ENCODE assay signal across 8 mouse cellular contexts in the genomic region with DNA sequence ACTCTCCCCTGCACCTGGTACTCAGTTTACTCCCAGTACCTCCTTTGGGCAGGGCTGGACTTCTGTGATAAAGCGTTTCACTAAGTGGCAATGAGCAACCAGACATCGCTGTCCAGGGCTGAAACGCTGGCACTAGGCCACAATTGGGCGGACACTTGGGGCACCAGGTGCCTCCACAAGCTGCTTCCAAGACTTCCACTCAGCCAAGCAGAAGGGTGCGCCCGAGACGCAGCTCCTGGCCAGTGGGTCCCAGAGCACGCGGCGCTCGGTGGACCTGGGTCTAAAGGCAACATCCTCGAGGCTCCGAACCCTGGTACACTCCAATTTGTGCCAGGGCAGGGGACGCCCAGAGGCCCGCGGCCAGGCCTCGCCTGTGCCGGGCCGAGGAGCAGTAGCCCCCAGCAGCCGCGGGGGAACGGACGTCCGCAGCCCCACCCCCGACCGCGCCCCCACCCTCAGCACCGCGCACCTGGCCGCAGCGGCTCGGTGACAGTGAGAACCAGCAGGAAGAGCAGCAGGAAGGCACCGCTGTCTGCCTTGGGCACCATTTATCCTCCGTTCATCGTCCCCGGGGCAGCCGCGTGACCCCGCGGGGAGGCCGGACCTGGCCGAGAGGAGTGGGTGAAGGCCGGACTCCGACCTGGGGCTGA. TPM values are rescaled to one million over a fixed set of nuclear protein-coding genes. Genes with fewer than 3 reads are reported as not detected.
DNase-seq lines count a peak whose midpoint lies in the region; ATAC-seq and TF ChIP-seq lines count a peak whose summit lies in the region.

No protein-coding gene starts in this region.

- ATAC-seq in cerebellum, adult (ENCODE audit: insufficient number of reproducible peaks, low FRiP score, low TSS enrichment) = peak; percentile 65
- ATAC-seq in forebrain, embryonic 13.5 days = peak; percentile 59
- ATAC-seq in heart, postnatal 0 days (ENCODE audit: insufficient read depth, low read depth) = peak; percentile 42
- ATAC-seq in liver, postnatal 0 days = peak; percentile 60
- ATAC-seq in neural tube, embryonic 15.5 days (ENCODE audit: low FRiP score) = peak; percentile 70

- peak overlapping the region; percentile 73 for H3K4me2 ChIP-seq in forebrain, embryonic 13.5 days
- H3K4me2 ChIP-seq in heart, postnatal 0 days (ENCODE audit: low read depth, low read length) = peak overlapping the region; percentile 87
- H3K4me2 ChIP-seq in liver, postnatal 0 days (ENCODE audit: low read depth, low read length) = peak overlapping the region; percentile 94
- peak overlapping the region; percentile 85 for H3K4me2 ChIP-seq in neural tube, embryonic 15.5 days

- DNase-seq in MN1 (ENCODE audit: low spot score) = peak; percentile 93
- peak; percentile 50 for DNase-seq in heart, postnatal 0 days (ENCODE audit: low spot score)
- DNase-seq in kidney, postnatal 36 days = peak; percentile 94 to 95
- DNase-seq in liver, postnatal 0 days = peak; percentile 87
- peak; percentile 83 for DNase-seq in urinary bladder, postnatal 14 days (ENCODE audit: low spot score)

- H3K9me3 ChIP-seq in forebrain, embryonic 13.5 days (replicated peaks) = no peaks in the 10 kb centered on the region
- no peaks in the 10 kb centered on the region for H3K9me3 ChIP-seq in heart, postnatal 0 days (replicated peaks; ENCODE audit: control insufficient read depth, low read length)
- H3K9me3 ChIP-seq in liver, postnatal 0 days (ENCODE audit: low read length) = no peaks in the 10 kb centered on the region
- H3K9me3 ChIP-seq in neural tube, embryonic 15.5 days (replicated peaks) = no peaks in the 10 kb centered on the region

- no peak for TF ChIP-seq EP300 in heart, postnatal 0 days (IDR thresholded peaks at IDR 0.05; ENCODE audit: low read depth)
- 0 out of 2 replicates have a peak, but pooled peaks have one; percentile 13 for TF ChIP-seq EP300 in liver, postnatal 0 days (IDR thresholded peaks at IDR 0.05; ENCODE audit: low read depth)

- no peaks in the 10 kb centered on the region for H3K36me3 ChIP-seq in forebrain, embryonic 13.5 days (ENCODE audit: poor library complexity, severe bottlenecking)
- 0 out of 2 replicates have a peak, but pooled peaks cover 4% of the 10 kb centered on the region for H3K36me3 ChIP-seq in heart, postnatal 0 days (replicated peaks; ENCODE audit: control insufficient read depth, insufficient read depth, low read length)
- no peaks in the 10 kb centered on the region for H3K36me3 ChIP-seq in liver, postnatal 0 days (replicated peaks; ENCODE audit: insufficient read depth, low read length)
- H3K36me3 ChIP-seq in neural tube, embryonic 15.5 days = no peaks in the 10 kb centered on the region

- WGBS in forebrain, embryonic 13.5 days = 1% methylated on average over 44 of the region's 44 CpGs
- WGBS in heart, postnatal 0 days = under 1% methylated on average over 41 of the region's 44 CpGs
- 0% methylated on average over 40 of the region's 44 CpGs for WGBS in liver, postnatal 0 days (ENCODE audit: insufficient replicate concordance)
- WGBS in neural tube, embryonic 15.5 days = under 1% methylated on average over 44 of the region's 44 CpGs

- H3K27me3 ChIP-seq in forebrain, embryonic 13.5 days = 0 out of 2 replicates have a peak, but pooled peaks cover 3% of the 10 kb centered on the region
- H3K27me3 ChIP-seq in heart, postnatal 0 days (ENCODE audit: control insufficient read depth, insufficient read depth, low read length) = no peaks in the 10 kb centered on the region
- no peaks in the 10 kb centered on the region for H3K27me3 ChIP-seq in liver, postnatal 0 days (ENCODE audit: insufficient read depth, low read length)
- H3K27me3 ChIP-seq in neural tube, embryonic 15.5 days (replicated peaks) = no peaks in the 10 kb centered on the region

- H3K9ac ChIP-seq in forebrain, embryonic 13.5 days = peak overlapping the region; percentile 97
- peak overlapping the region; percentile 93 for H3K9ac ChIP-seq in heart, postnatal 0 days (replicated peaks; ENCODE audit: low read depth, low read length)
- peak overlapping the region; percentile 99 for H3K9ac ChIP-seq in liver, postnatal 0 days (replicated peaks)
- H3K9ac ChIP-seq in neural tube, embryonic 15.5 days (replicated peaks) = peak overlapping the region; percentile 100

- peaks cover 33% of the 10 kb centered on the region for H3K4me1 ChIP-seq in forebrain, embryonic 13.5 days
- H3K4me1 ChIP-seq in heart, postnatal 0 days (ENCODE audit: control insufficient read depth, insufficient read depth) = peaks cover 24% of the 10 kb centered on the region
- H3K4me1 ChIP-seq in liver, postnatal 0 days (ENCODE audit: insufficient read depth) = peaks cover 24% of the 10 kb centered on the region
- H3K4me1 ChIP-seq in neural tube, embryonic 15.5 days = peaks cover 32% of the 10 kb centered on the region

- peak overlapping the region; percentile 94 for H3K27ac ChIP-seq in forebrain, embryonic 13.5 days
- peak overlapping the region; percentile 95 for H3K27ac ChIP-seq in heart, postnatal 0 days (ENCODE audit: low read depth)
- peak overlapping the region; percentile 98 for H3K27ac ChIP-seq in liver, postnatal 0 days (ENCODE audit: low read depth)
- peak overlapping the region; percentile 97 for H3K27ac ChIP-seq in neural tube, embryonic 15.5 days (replicated peaks)

- H3K4me3 ChIP-seq in forebrain, embryonic 13.5 days = peak overlapping the region; percentile 95
- H3K4me3 ChIP-seq in heart, postnatal 0 days (ENCODE audit: low read depth, low read length) = peak overlapping the region; percentile 85
- H3K4me3 ChIP-seq in liver, postnatal 0 days (ENCODE audit: low read depth, low read length) = peak overlapping the region; percentile 100
- H3K4me3 ChIP-seq in neural tube, embryonic 15.5 days (replicated peaks) = peak overlapping the region; percentile 80

- no peak for TF ChIP-seq CTCF in heart, postnatal 0 days (IDR thresholded peaks at IDR 0.05; ENCODE audit: low read depth)
- TF ChIP-seq CTCF in liver, postnatal 0 days (IDR thresholded peaks at IDR 0.05; ENCODE audit: low read depth) = no peak

RNA-seq across cellular contexts. Expression of a gene that starts 0.4 kb away (rescaled TPM):
- polyA plus RNA-seq in forebrain, embryonic 13.5 days (2015; fragmentation: Nextera tagmentation; extraction: Ambion mirVana) = 0.35 and 0.49 TPM in 2 replicates
- not detected in 2 replicates for total RNA-seq in heart, postnatal 0 days (2014; rRNA removed; ENCODE audit: low replicate concordance)
- polyA plus RNA-seq in heart, postnatal 0 days (2015; fragmentation: Nextera tagmentation; extraction: Ambion mirVana) = 0.05 and 0.07 TPM in 2 replicates
- not detected in 2 replicates for polyA plus RNA-seq in liver, postnatal 0 days (2015; fragmentation: Nextera tagmentation; extraction: Ambion mirVana)
- 0.35 and 0.40 TPM in 2 replicates for polyA plus RNA-seq in neural tube, embryonic 15.5 days (2015; fragmentation: Nextera tagmentation; extraction: Ambion mirVana)

RNA-seq across cellular contexts. Expression of a gene that starts 3.0 kb away (rescaled TPM):
- 0.05 TPM in 2 replicates for polyA plus RNA-seq in forebrain, embryonic 13.5 days (2015; fragmentation: Nextera tagmentation; extraction: Ambion mirVana)
- not detected in 2 replicates for total RNA-seq in heart, postnatal 0 days (2014; rRNA removed; ENCODE audit: low replicate concordance)
- polyA plus RNA-seq in heart, postnatal 0 days (2015; fragmentation: Nextera tagmentation; extraction: Ambion mirVana) = 0.08 and 0.14 TPM in 2 replicates
- 0.04 and 0.08 TPM in 2 replicates for polyA plus RNA-seq in liver, postnatal 0 days (2015; fragmentation: Nextera tagmentation; extraction: Ambion mirVana)
- not detected in 2 replicates for polyA plus RNA-seq in neural tube, embryonic 15.5 days (2015; fragmentation: Nextera tagmentation; extraction: Ambion mirVana)

RNA-seq across cellular contexts. Expression of a gene that starts 7.3 kb away (rescaled TPM):
- polyA plus RNA-seq in forebrain, embryonic 13.5 days (2015; fragmentation: Nextera tagmentation; extraction: Ambion mirVana) = 85.6 and 101 TPM in 2 replicates
- total RNA-seq in heart, postnatal 0 days (2014; rRNA removed; ENCODE audit: low replicate concordance) = 61.8 and 78.5 TPM in 2 replicates
- polyA plus RNA-seq in heart, postnatal 0 days (2015; fragmentation: Nextera tagmentation; extraction: Ambion mirVana) = 30.4 and 31.9 TPM in 2 replicates
- polyA plus RNA-seq in liver, postnatal 0 days (2015; fragmentation: Nextera tagmentation; extraction: Ambion mirVana) = 17.9 and 18.0 TPM in 2 replicates
- polyA plus RNA-seq in neural tube, embryonic 15.5 days (2015; fragmentation: Nextera tagmentation; extraction: Ambion mirVana) = 97.7 and 99.0 TPM in 2 replicates

RNA-seq across cellular contexts. Expression of a gene that starts 7.4 kb away (rescaled TPM):
- polyA plus RNA-seq in forebrain, embryonic 13.5 days (2015; fragmentation: Nextera tagmentation; extraction: Ambion mirVana) = not detected in 2 replicates
- total RNA-seq in heart, postnatal 0 days (2014; rRNA removed; ENCODE audit: low replicate concordance) = not detected in 2 replicates
- not detected in 2 replicates for polyA plus RNA-seq in heart, postnatal 0 days (2015; fragmentation: Nextera tagmentation; extraction: Ambion mirVana)
- not detected in 2 replicates for polyA plus RNA-seq in liver, postnatal 0 days (2015; fragmentation: Nextera tagmentation; extraction: Ambion mirVana)
- not detected in 2 replicates for polyA plus RNA-seq in neural tube, embryonic 15.5 days (2015; fragmentation: Nextera tagmentation; extraction: Ambion mirVana)

RNA-seq across cellular contexts. Expression of a gene that starts 20.1 kb away (rescaled TPM):
- 48.9 and 54.6 TPM in 2 replicates for polyA plus RNA-seq in forebrain, embryonic 13.5 days (2015; fragmentation: Nextera tagmentation; extraction: Ambion mirVana)
- total RNA-seq in heart, postnatal 0 days (2014; rRNA removed; ENCODE audit: low replicate concordance) = 25.4 and 28.3 TPM in 2 replicates
- polyA plus RNA-seq in heart, postnatal 0 days (2015; fragmentation: Nextera tagmentation; extraction: Ambion mirVana) = 18.5 and 19.4 TPM in 2 replicates
- polyA plus RNA-seq in liver, postnatal 0 days (2015; fragmentation: Nextera tagmentation; extraction: Ambion mirVana) = 5.6 and 6.6 TPM in 2 replicates
- polyA plus RNA-seq in neural tube, embryonic 15.5 days (2015; fragmentation: Nextera tagmentation; extraction: Ambion mirVana) = 40.7 and 42.5 TPM in 2 replicates

Comparison
In these comparisons a context has a peak if more than half of its experiments do, and no peak if none do; other contexts are left out.
1. Peak in every context shown above with its lines: DNase-seq, ATAC-seq, H3K4me3 ChIP-seq and H3K27ac ChIP-seq.